Mouse (Mus musculus): ENCODE results near the gene Hoxd3.

The Hoxd3 gene

GRCm38 (mm10) chr2:74738623-74739475, 27.1 kb downstream of the Hoxd3 start:
- in situ Hi-C loops (cut with MboI, MseI), result loop anchor here (5.0 kb wide), 1 partner anchor 47 kb away; the partner anchor contains the start of gene Hoxd10

DNA sequence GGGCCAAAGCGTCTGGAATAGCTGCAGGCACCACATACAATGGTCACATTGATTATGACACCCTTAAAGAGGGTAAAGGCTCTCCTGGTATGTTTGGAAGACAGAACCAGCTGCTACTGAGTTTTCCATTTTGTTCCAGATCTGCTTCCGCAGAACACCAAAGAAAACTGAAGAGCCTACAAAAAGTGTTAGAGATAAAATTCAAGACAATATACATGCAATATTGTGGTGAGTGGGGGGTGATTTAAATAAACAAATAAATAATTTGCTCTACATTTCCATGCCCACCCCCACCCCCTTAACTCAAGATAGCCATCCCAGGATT, 27.7 kb downstream of the Hoxd3 start:
- in situ Hi-C loops (cut with MboI, MseI), result loop anchor here (5.0 kb wide), 1 partner anchor 47 kb away; the partner anchor contains the start of gene Hoxd10

GRCm38 (mm10) chr2:74739869-74740268, 28.1 kb downstream of the Hoxd3 start:
- in situ Hi-C loops (cut with MboI, MseI), result loop anchor here (5.0 kb wide), 1 partner anchor 48 kb away; the partner anchor contains the start of gene Hoxd10

DNA sequence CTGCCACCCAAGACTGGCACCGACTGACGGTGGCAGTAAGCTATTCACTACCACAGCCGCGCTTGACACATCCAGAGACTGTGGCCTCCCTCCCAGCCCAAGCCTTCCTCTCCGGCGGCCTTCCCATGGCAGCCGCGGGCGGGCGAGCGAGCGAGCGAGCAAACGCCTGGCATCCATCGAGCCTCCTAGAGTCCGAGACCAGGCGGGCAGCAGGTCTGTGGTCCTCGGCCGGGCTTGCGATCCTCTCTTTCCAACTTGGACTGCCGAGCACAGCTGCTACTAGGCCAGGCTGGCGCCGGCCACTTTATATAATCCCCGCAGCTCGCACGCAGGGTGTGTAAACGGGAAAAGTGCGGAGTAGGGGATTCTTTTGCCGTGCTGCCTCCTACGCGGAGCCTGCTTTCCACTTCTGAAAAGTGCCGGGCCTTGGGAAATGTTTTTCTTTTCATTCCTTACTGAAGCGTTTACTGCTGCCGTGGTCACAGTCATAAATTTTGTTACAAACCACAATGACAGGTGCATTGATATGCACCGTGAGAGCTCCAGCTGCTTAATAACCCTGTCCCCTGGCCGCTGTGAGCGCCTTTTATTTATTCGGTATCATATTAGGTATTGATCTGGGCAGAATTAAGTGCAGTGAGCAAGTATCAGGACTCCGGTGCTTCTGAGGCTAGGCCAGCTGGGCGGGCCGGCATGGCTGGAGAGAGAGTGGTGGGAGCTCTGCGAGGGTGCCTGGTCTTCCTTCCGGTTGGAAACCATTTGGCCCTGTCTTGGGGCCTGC, 28.8 kb downstream of the Hoxd3 start:
- in situ Hi-C loops (cut with MboI, MseI), result no loop called here

GRCm38 (mm10) chr2:74741252-74741978, 29.7 kb downstream of the Hoxd3 start:
- in situ Hi-C loops (cut with MboI, MseI), result no loop called here

DNA sequence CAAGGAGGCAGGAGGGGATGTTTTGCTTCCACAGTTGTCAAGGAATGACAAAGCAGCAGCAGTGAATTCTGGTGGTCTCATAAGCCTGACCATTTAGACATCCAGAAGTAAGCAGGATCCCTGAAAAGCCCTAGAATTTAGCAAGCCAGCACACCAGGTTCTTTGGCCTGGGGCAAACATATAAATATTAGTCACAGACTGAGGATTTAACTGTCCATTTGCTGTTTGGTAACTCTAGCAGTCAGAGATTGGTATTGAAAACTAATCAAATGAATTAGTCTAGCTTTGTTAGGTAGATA, 30.2 kb downstream of the Hoxd3 start:
- in situ Hi-C loops (cut with MboI, MseI), result no loop called here

DNA sequence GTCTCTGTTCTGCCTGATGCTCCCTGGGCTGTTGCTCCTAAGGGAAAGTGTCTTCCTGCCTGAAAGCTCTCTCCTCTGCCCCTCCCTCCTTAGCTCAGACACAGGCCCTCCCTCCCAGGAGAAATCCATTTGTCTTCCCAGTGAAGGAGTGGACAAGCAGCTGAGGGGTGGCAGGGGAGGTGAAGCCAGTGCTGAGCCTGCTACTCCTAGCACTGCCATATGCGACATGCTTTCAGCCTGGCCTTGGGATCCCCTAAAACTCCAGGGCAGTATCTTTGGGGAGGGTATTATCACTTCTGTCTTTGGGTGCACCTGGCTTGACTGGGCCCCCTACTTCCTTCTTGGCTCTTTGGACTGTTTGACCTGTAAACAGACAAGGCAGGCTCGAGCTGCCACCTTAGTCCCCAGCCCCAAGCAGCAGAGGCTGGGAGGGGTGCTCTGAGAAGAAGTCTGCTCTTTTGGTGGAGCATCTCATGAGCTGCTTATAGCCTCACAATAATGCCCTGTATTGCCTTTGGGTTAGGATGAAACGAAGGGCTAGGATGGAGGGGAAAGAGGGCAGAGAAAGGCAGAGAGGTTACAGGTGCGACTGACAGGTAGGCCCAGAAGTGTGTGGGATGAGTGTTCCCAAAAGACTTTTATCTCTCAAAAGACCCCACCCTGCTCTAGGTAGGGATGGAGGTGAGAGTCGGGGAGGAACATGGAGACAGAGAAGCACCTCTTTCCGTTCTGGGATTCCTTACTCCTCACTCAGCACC, 34.0 kb downstream of the Hoxd3 start:
- in situ Hi-C loops (cut with MboI, MseI), result no loop called here

DNA sequence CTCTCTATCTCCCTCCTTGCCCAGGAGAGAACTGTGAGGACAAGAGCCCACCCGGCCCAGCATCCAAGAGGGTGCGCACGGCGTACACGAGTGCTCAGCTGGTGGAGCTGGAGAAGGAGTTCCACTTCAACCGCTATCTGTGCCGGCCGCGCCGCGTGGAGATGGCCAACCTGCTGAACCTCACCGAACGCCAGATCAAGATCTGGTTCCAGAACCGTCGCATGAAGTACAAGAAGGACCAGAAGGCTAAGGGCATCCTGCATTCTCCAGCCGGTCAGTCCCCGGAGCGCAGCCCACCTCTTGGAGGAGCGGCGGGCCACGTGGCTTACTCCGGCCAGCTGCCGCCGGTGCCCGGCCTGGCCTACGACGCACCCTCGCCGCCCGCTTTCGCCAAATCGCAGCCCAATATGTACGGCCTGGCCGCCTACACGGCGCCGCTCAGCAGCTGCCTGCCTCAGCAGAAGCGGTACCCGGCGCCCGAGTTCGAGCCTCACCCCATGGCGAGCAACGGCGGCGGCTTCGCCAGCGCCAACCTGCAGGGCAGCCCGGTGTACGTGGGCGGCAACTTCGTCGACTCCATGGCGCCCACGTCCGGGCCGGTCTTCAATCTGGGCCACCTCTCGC, 34.7 kb downstream of the Hoxd3 start:
- in situ Hi-C loops (cut with MboI, MseI), result no loop called here

DNA sequence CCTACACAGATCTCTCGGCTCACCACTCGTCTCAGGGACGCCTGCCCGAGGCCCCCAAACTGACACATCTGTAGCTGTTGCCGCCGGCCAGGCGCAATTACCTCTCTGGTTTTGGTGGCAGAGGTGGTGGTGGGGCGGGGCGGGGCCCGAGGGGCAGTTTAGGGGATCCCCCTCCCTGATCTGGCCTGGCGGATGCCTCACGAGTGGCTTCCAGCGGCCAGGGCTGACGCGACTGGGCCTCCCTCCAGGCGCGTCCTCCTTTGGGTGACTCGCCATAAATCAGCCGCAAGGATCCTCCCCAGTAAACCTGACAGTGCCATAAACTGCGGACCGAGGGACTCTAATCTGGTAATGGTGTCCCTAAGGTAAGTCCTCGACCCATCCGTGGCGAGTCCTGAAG, 35.3 kb downstream of the Hoxd3 start:
- in situ Hi-C loops (cut with MboI, MseI), result no loop called here

- in situ Hi-C loops (cut with MboI, MseI), result no loop called here
These were observed 36.0 kb downstream of the Hoxd3 start for GRCm38 (mm10) chr2:74747661-74748141.

GRCm38 (mm10) chr2:74748436-74748995, 36.8 kb downstream of the Hoxd3 start:
- in situ Hi-C loops (cut with MboI, MseI), result no loop called here

- in situ Hi-C loops (cut with MboI, MseI), result no loop called here
These were observed 37.8 kb downstream of the Hoxd3 start for GRCm38 (mm10) chr2:74749337-74750121.

GRCm38 (mm10) chr2:74750731-74751250, 39.1 kb downstream of the Hoxd3 start:
- in situ Hi-C loops (cut with MboI, MseI), result no loop called here

DNA sequence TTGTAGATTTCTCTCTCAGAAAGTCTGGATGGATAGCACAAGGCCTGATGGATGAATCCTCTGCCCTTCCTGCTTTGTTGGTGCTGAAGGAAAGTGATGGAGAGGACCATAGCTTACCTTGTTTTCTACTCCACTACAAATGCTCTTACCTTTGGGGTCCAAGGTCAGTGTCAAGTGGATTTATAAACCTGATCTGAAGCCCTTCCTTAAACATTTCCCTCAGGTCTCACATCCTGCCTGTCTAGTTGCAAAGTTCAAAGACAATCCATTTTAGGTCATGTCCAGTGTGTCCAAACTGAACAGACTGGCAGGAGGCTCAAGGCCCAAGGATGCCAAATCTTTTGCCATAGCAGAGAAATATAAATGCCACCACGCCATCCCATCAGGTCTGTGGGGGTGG, 40.1 kb downstream of the Hoxd3 start:
- in situ Hi-C loops (cut with MboI, MseI), result no loop called here

DNA sequence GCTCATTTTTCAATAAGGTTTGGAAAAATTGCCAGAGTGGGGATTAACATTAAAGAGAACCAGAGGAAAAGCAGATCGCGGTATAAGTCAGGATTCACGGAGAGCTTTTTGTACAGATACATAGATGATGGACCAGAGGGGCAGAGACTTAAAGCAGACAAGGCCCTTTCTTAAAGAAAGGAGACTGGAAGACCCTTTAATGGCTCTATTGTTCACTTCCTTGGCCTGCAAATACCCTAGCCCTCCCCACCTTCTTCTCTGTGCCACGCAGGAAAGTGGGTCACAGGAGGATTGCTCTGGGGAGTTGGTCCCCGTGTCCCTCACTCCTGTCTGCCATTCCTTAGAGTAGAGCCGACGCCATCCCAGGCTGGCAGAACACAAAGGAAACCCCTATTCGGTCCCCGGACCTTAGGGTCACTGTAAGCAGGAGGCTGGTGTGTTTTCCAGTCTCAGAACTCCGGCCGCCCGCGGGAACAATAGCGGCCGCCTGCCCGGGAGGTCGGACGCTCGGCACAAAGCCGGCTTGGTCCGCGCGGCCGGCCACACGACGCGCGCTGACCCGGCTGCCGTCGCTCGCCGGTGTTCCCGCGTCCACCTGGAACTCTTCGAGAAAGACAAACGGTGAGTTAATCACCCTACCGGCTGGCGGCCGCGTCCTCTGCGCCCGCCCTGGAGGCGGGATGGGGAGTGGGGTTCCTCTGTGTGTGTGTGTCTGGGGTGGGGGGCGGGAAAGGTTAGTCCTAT, 40.9 kb downstream of the Hoxd3 start:
- in situ Hi-C loops (cut with MboI, MseI), result no loop called here

GRCm38 (mm10) chr2:74753175-74753523, 41.4 kb downstream of the Hoxd3 start:
- in situ Hi-C loops (cut with MboI, MseI), result no loop called here

DNA sequence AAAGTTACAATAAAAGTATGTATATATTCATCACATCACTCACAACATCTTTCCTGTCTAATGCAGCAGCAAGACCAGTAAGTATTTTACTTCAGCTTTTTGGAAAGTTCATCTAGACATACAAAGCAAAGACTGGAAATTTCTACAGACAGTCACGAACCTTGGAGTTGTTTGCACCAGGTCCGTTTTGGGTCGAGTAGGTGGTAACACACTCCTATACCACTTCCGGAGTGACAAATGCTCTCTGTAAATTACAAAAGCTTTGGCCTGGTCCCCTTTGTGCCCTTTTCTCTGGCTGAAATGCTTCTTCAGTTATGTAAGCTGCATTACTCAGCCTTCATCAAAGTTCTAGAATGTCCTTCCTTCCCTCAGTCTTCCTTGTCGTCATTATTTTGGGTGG, 42.0 kb downstream of the Hoxd3 start:
- in situ Hi-C loops (cut with MboI, MseI), result no loop called here

- in situ Hi-C loops (cut with MboI, MseI), result no loop called here
These were observed 48.4 kb downstream of the Hoxd3 start for GRCm38 (mm10) chr2:74760146-74760545.

DNA sequence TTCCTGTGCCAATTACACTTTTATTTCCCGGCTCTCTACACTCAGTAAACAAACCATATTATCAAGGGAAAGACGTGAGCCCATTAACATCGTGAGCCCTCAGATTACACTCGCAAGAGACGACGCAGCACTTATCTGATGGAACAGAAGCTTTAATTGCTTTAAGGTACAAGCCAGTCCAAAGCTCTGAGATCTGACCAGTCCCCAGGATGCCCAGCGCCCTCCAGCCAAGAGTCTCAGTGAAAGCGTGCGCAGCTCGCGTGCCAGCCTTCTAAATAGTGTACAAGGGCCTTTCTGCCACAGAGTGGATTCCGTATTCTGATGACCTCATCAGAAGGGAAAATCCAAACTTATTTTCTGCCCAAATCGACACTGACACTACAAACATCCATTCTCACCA, 50.2 kb downstream of the Hoxd3 start:
- in situ Hi-C loops (cut with MboI, MseI), result no loop called here
